Mouse (Mus musculus) intestine, embryonic 15.5 days (tissue): ENCODE measurements around the gene Lck. TPM values are rescaled to one million over a fixed set of nuclear protein-coding genes. Genes with fewer than 3 reads are reported as not detected.
"Not testable (repeated sequence)": the region's sequence is repeated elsewhere in the genome, so short reads cannot be mapped to it uniquely, and the experiment has no call there.

Experiments used
- ATAC-seq: fragments of 200-750 bp; cut with Nextera tagmentation; 2 replicates; pipeline ENCODE4 v1.8.0; 2017; ENCODE audit warnings: moderate TSS enrichment, moderate library complexity
- H3K27ac ChIP-seq: fragments of 300-500 bp; sonication (generic); 2 replicates; pipeline ENCODE4 v1.5.1; 2015; ENCODE audit warnings: mild to moderate bottlenecking, inconsistent platforms
- H3K27me3 ChIP-seq: fragments of 300-500 bp; sonication (generic); replicated peaks from 2 replicates; pipeline ENCODE4 v1.6.1; 2015; ENCODE audit warnings: inconsistent platforms
- H3K36me3 ChIP-seq: fragments of 300-500 bp; sonication (generic); 2 replicates; pipeline ENCODE4 v1.6.1; 2015; ENCODE audit warnings: inconsistent platforms
- H3K4me1 ChIP-seq: fragments of 300-500 bp; sonication (generic); replicated peaks from 2 replicates; pipeline ENCODE4 v1.6.1; 2015; ENCODE audit warnings: inconsistent platforms
- H3K4me2 ChIP-seq: fragments of 300-500 bp; sonication (generic); replicated peaks from 2 replicates; pipeline ENCODE4 v1.6.1; 2015; ENCODE audit warnings: mild to moderate bottlenecking, inconsistent platforms
- H3K4me3 ChIP-seq: fragments of 300-500 bp; sonication (generic); replicated peaks from 2 replicates; pipeline ENCODE4 v1.5.1; 2015; ENCODE audit warnings: inconsistent platforms
- H3K9ac ChIP-seq: fragments of 300-500 bp; sonication (generic); 2 replicates; pipeline ENCODE4 v1.6.1; 2015; ENCODE audit warnings: inconsistent platforms
- H3K9me3 ChIP-seq: fragments of 300-500 bp; sonication (generic); 2 replicates; pipeline ENCODE4 v1.6.1; 2016; ENCODE audit warnings: inconsistent platforms
- WGBS: fragments of 180-500 bp; shearing (Covaris S2); methylation state at CpG from one replicate; pipeline ENCODE4 v1.1.7; 2015; 5-methylcytosine and 5-hydroxymethylcytosine counted together
- polyA plus RNA-seq: library from polyadenylated mRNA; unstranded; fragments of >200 nt; fragmentation: Nextera tagmentation; extraction: Ambion mirVana; gene quantifications from 2 replicates; pipeline ENCODE4 v1.2.1, GENCODE M21; 2015

Lck gene
- polyA plus RNA-seq, 1 experiment from 2014 or later, result 9.7 TPM

DNA sequence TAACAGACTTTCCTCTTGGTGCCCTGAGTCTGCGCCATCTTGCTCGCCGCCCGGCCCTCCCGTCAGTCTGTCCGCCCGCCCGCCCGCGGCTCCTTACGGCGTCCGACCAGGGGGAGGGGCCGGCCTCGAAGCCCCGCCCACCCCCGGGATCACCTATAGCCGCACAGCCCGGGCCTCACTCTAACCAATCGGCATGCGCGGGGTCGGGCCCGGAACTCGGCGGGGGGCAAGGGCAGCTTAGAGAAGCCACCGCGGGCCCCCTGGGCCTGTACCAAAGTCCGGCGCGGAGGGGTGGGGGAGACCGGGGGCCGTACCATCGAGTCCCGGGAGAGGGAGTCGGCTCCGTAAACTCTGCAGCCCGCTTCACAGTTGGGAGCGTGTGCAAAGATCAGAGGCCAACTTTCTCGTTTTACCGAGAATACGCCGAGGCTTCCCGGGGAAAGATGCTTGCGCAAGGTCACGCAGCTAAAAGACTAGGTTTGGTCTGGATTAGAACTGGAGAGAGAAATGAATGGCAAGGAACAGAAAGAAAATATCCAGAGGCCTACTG is 30.8 kb downstream of the Lck start, which contains the start of gene Hdac1:
Gene Hdac1 (minus strand): TSS at position 122 of the 550 bp plus-strand sequence.
- Histone ChIP-seq H3K27me3 (no peaks in the 10 kb centered on the region), H3K36me3 (peaks cover 5% of the 10 kb centered on the region; the same call in 1 of the 2 replicates), H3K9ac (peak within 1 kb of the TSS; percentile 92), H3K4me2 (peak within 1 kb of the TSS; percentile 73), H3K4me1 (peaks cover 17% of the 10 kb centered on the region), H3K4me3 (peak within 1 kb of the TSS; percentile 80), H3K27ac (peak within 1 kb of the TSS; percentile 84), H3K9me3 (no peaks in the 10 kb centered on the region)
- peak; percentile 99 for ATAC-seq
- under 1% methylated on average over 44 of the region's 46 CpGs for WGBS

DNA sequence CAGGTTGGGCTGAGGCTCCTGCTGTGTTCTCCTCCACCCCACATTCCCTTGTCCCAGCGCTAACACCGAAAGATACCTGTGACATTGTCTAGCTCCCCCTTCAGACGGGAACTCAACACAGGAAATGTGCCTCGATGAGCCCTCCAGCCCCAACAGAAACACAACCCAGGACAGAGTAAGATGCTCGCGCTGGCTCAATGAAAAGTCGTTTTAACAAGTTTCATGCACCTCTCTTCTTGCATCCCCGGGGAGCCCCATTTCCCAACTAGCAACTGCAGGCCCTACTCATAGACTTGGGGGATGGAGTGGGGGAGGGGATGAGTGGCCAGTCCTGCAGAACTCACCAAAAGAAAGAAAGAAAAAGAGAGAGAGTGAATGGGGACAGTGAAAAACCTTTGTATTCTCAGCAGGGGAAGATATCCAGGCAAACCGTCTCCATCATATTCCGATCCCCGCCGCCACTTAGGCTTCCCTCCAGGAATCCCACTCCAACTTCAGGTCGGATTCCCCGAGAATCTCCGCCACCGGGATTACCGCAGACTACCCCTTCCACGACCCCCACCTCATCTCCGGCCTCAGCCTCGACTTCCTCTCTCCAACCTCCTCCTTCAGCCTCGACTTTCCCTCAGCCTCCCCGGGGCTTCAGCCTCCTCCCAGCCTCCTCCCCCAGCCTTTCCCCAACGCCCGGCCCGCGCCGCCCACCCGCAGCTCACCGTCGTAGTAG is 31.4 kb downstream of the Lck start:
- ATAC-seq, result no peak
- H3K4me3 ChIP-seq, result peak overlapping the region; percentile 80
- WGBS, result under 1% methylated on average over 30 of the region's 30 CpGs

DNA sequence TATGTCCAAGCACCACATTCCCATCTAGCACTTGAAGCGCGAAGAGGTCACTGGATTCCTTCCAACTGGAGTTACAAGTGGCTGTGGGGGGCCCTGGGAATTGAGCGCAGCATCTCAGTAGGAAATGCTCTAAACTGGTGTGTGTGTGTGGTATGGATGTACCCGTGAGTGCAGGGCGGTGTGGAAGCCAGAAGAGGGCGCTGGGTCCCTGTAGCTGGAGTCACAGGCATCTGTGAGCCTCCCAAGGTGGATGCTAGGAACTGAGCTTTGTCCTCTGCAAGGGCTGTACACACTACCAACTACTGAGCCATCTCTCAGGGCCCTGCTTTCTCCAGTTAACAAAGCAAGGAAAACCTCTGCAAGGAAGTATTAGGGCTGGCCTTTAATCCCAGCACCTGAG is 33.4 kb downstream of the Lck start:
- Histone ChIP-seq H3K4me2 (no peak overlapping the region), H3K9ac (no peak overlapping the region), H3K9me3 (no peaks in the 10 kb centered on the region), H3K36me3 (peaks cover 11% of the 10 kb centered on the region), H3K27me3 (no peaks in the 10 kb centered on the region), H3K4me3 (no peak overlapping the region), H3K4me1 (peaks cover 17% of the 10 kb centered on the region), H3K27ac (no peak overlapping the region)
- 84% methylated on average over 6 of the region's 6 CpGs for WGBS
- no peak for ATAC-seq

More for the DNA sequence above, 31.4 kb downstream of the Lck start:
- H3K9ac ChIP-seq, result peak overlapping the region; percentile 92
- peaks cover 5% of the 10 kb centered on the region; the same call in 1 of the 2 replicates for H3K36me3 ChIP-seq
- H3K9me3 ChIP-seq, result no peaks in the 10 kb centered on the region
- peak overlapping the region; percentile 84 for H3K27ac ChIP-seq
- no peaks in the 10 kb centered on the region for H3K27me3 ChIP-seq
- H3K4me1 ChIP-seq, result peaks cover 17% of the 10 kb centered on the region
- peak overlapping the region; percentile 73 for H3K4me2 ChIP-seq

DNA sequence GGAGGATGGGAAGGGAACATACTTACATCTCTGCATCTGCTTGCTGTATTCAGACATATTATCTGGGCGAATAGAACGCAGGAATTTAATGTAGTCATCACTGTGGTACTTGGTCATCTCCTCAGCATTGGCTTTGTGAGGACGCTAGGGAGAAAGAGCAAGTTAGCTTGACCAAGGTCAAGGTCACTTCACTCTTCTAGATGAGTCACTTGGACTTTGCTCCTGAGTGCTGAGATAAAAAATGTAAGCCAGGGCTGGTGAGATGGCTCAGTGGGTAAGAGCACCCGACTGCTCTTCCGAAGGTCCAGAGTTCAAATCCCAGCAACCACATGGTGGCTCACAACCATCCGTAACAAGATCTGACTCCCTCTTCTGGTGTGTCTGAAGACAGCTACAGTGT is 44.5 kb downstream of the Lck start:
- not testable (repeated sequence) for ATAC-seq, H3K4me3 ChIP-seq, H3K9ac ChIP-seq, H3K27ac ChIP-seq, H3K4me2 ChIP-seq, H3K9me3 ChIP-seq, H3K27me3 ChIP-seq, H3K4me1 ChIP-seq
- H3K36me3 ChIP-seq, result peaks cover 38% of the 10 kb centered on the region
- WGBS, result 92% methylated on average over 6 of the region's 6 CpGs

DNA sequence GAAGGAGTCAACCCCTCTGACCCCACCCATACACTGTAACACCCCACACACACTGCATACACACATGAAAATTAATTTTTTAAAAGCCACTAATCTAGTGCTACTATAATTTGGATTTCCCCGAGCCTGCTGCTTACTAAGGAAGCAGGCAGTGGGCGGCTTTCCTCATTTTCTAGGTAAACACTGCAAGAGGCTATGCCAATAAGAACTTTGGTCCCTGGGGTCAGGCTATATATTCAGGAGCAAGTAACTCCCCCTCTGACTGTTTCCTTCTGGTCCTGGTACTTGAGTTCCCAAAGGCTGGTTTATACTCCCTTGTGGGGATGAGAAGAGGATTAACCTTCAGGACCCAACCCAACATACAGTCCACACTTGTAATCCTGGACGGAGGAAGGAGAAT is 47.6 kb downstream of the Lck start:
- ATAC-seq, result peak; percentile 41; the same call in 1 of the 2 replicates
- peaks cover 55% of the 10 kb centered on the region for H3K36me3 ChIP-seq
- H3K4me2 ChIP-seq, result no peak overlapping the region
- 62% methylated on average over 3 of the region's 3 CpGs for WGBS
- no peak overlapping the region for H3K4me3 ChIP-seq
- H3K9me3 ChIP-seq, result no peaks in the 10 kb centered on the region
- no peaks in the 10 kb centered on the region for H3K4me1 ChIP-seq
- no peaks in the 10 kb centered on the region for H3K27me3 ChIP-seq
- H3K9ac ChIP-seq, result no peak overlapping the region
- no peak overlapping the region for H3K27ac ChIP-seq

DNA sequence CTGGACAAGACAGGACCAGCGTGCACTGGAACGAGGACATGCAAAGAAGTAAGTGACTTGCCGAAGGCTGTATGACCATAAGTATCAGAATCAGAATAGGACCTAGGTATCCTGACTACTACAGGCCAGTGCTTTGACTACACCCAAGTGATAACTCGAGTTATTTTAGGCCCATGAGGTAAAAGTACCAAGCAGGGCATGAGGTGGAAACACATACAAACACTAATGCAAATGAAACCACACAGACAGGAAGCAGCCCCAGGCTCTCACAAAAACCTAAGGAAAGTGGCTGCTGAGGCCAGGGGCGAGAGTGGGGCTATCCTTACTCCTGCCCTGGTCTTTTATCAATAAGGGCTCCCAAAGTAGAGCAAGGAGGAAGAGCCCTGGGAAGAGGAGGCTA is 48.1 kb downstream of the Lck start:
- WGBS, result 88% methylated on average over 5 of the region's 5 CpGs
- H3K4me1 ChIP-seq, result no peaks in the 10 kb centered on the region
- H3K36me3 ChIP-seq, result peaks cover 56% of the 10 kb centered on the region
- no peaks in the 10 kb centered on the region for H3K9me3 ChIP-seq
- H3K9ac ChIP-seq, result no peak overlapping the region
- no peak overlapping the region for H3K27ac ChIP-seq
- ATAC-seq, result no peak
- H3K4me2 ChIP-seq, result no peak overlapping the region
- no peaks in the 10 kb centered on the region for H3K27me3 ChIP-seq
- no peak overlapping the region for H3K4me3 ChIP-seq

DNA sequence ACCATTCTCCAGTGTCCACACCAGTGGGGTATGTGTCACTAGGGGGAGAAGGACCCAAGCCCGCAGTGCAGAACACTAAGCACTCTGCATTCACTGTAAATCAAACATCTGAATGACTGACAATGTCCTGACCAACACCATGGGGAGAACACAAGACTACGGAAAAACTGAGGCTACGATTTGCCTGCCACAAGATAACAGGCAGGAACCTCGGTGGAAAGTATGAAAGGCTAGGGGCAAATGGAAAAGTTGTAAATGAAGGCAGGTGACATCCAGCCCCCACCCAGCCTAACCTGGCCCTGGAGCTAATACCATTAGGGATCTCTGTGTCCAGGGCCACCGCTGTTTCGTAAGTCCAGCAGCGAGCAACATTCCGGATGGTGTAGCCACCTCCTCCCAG is 54.9 kb downstream of the Lck start:
- Histone ChIP-seq H3K36me3 (peaks cover 42% of the 10 kb centered on the region), H3K9ac (no peak overlapping the region), H3K4me1 (peaks cover 16% of the 10 kb centered on the region), H3K9me3 (no peaks in the 10 kb centered on the region), H3K27me3 (no peaks in the 10 kb centered on the region), H3K27ac (no peak overlapping the region), H3K4me3 (no peak overlapping the region), H3K4me2 (no peak overlapping the region)
- WGBS, result 88% methylated on average over 8 of the region's 8 CpGs
- no peak for ATAC-seq

DNA sequence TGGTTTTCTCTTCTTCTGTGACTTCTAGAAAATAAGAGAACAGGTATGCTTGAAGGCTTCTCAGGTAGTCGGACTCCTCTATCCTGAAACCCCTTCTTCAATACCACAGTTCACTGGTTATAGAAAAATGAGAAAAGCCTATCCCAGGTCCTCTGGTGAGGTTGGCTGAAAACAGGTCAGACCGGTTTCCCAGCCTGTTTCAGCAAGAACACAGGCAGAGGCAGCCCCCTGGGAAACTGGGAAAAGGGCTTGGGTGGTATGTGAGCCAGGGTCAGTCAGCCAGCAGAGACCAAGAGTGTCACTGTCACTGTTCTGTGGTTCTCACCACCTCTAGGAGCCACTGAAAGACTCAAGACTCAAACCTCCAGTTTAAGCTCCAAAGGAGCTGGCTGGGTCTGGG is 56.5 kb downstream of the Lck start:
- Histone ChIP-seq H3K27ac (peak overlapping the region; percentile 22), H3K27me3 (no peaks in the 10 kb centered on the region), H3K9me3 (no peaks in the 10 kb centered on the region), H3K4me1 (peaks cover 22% of the 10 kb centered on the region), H3K4me3 (no peak overlapping the region), H3K4me2 (no peak overlapping the region), H3K36me3 (peaks cover 30% of the 10 kb centered on the region), H3K9ac (no peak overlapping the region)
- ATAC-seq, result peak; percentile 48
- 39% methylated on average over 2 of the region's 2 CpGs for WGBS

DNA sequence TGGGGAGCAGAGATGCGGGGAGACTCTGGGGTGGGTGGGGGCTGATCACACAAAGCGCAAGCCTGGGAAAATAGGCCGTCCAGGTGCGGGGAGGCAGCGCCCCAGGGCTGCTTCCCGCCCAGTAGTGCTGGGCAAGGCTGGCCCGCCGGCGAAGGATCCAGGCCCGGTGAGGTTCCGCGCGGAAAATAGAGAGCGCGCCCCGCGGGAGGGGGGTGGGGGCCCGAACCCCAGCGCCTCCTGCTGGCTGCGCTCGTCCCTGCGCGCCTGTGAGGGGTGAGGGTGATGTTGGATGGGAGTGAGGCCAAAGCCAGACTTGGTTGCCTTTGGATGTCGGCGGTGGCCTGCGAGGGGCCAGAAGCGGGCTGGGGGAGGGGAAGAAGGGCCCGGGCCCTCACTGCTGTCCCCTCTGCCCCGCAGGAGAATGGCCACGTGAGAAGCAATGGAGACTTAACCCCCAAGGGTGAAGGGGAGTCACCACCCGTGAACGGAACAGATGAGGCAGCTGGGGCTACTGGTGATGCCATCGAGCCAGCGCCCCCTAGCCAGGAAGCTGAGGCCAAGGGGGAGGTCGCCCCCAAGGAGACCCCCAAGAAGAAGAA is 59.0 kb downstream of the Lck start:
- 1% methylated on average over 34 of the region's 35 CpGs for WGBS
- H3K4me2 ChIP-seq, result peak overlapping the region; percentile 64
- peak; percentile 62 for ATAC-seq
- H3K4me3 ChIP-seq, result peak overlapping the region; percentile 99
- H3K4me1 ChIP-seq, result peaks cover 29% of the 10 kb centered on the region
- peak overlapping the region; percentile 99 for H3K9ac ChIP-seq
- H3K36me3 ChIP-seq, result peaks cover 17% of the 10 kb centered on the region
- H3K27ac ChIP-seq, result peak overlapping the region; percentile 91
- no peaks in the 10 kb centered on the region for H3K27me3 ChIP-seq
- H3K9me3 ChIP-seq, result no peaks in the 10 kb centered on the region

DNA sequence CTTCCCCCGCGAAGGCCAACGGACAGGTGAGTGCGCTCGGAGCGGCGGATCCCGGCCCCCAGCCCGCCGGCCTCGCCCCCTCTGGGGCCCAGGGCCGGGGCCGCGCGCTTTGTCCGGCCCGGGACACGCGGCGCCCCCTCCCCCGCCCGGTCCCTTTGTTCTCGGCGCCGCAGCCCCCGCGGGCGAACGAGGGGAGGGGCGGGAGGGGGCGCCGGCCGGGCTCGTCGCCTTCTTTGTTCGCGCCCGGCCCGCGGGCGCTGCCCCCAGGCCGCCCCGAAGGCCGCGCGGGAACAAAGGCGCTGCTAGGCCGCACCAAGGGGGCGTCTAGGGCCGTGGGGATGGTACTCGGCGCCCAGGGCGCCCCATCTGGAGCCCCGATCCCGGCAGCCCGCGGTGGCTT is 59.5 kb downstream of the Lck start:
- Histone ChIP-seq H3K9me3 (no peaks in the 10 kb centered on the region), H3K27me3 (no peaks in the 10 kb centered on the region), H3K9ac (peak overlapping the region; percentile 99), H3K4me3 (peak overlapping the region; percentile 99), H3K4me1 (peaks cover 34% of the 10 kb centered on the region), H3K27ac (peak overlapping the region; percentile 91), H3K36me3 (peaks cover 17% of the 10 kb centered on the region), H3K4me2 (peak overlapping the region; percentile 64)
- ATAC-seq, result peak; percentile 32
- WGBS, result under 1% methylated on average over 54 of the region's 57 CpGs

DNA sequence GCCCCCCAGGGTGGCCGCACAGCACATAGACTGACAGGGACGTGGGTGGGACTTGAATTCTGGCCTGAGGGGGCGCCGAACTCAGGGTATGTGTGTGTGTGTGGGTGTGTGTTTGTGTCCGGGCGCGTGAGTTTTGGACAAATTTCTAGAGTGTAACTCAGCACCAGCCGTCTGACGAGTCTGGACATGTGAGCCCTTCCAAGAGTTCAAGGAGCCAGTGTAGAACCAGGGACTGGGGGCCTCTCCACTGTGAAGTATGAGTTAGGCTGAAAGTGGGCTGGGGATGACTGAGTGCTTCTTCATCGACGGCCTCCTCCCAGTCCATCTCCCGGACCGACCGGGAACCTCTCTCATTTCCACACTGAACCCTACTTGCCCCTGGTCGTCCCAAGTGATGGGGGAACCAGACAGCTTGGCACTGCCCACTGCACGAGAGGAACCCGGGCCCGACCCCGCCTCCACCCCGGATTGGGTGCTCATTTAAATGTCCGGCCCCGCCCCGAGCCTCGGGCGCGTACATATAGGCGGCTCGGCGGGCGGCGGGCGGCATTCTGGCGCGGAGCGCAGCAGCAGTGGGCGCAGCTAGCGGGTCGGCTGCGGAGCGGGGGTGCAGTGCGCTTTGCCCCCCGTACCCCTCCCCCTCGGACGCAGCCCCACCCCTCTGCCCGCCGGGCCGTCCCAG is 60.2 kb downstream of the Lck start, which contains the start of gene Marcksl1:
Gene Marcksl1 (plus strand): TSS at position 496 of the 682 bp plus-strand sequence.
- WGBS, result 6% methylated on average over 47 of the region's 47 CpGs

More for the DNA sequence above, 60.2 kb downstream of the Lck start, which contains the start of gene Marcksl1:
- Histone ChIP-seq H3K4me1 (peaks cover 36% of the 10 kb centered on the region), H3K9me3 (no peaks in the 10 kb centered on the region), H3K27me3 (no peaks in the 10 kb centered on the region), H3K9ac (peak within 1 kb of the TSS; percentile 99), H3K36me3 (peaks cover 11% of the 10 kb centered on the region), H3K4me3 (peak within 1 kb of the TSS; percentile 99), H3K4me2 (peak within 1 kb of the TSS; percentile 64), H3K27ac (peak within 1 kb of the TSS; percentile 91)
- peak; percentile 85 for ATAC-seq
